Mouse (Mus musculus): ENCODE results near the gene Dnase1l1.
A peak's percentile ranks its signal among the peaks of the same experiment; 100 is the strongest.

Gene Dnase1l1

DNA sequence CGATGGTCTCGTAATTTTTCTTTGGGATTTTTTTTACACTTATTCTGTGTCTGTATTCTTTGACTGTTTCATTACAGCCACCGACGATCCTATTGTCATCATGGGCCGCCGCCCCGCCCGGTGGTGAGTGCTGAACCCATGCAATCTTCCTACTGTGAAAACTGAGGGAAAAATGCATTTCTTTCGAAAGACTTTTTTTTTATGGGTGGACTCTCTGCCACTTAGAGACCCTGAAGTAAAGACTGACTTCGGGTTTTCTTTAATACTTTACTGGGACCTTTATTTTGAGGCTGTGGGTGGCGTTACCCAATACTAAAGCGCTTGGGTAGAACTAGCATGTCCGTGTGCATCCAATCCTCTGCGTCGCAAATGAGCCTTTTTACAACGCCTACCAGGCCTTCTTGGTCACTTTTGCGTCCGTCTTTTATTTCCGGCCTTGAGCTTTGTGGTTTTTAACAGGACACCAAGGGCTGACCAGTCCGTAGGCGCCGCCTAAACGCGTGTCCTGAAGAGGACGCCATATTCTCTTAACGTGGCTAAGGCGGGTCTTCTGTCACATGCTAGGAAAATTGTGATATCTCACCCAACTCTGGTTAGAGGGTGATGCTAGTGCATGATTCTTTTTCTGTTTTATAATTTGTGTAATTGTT, 11.1 kb downstream of the Dnase1l1 start:
- no peak for ATAC-seq (ENCODE audit: insufficient number of reproducible peaks, low FRiP score, low TSS enrichment)

GRCm38 (mm10) chrX:74270062-74270901, 11.9 kb downstream of the Dnase1l1 start, which contains the start of gene Rpl10:
Gene Rpl10 (plus strand): TSS chrX:74270812.
- peak; percentile 96 for ATAC-seq (ENCODE audit: insufficient number of reproducible peaks, low FRiP score, low TSS enrichment)

DNA sequence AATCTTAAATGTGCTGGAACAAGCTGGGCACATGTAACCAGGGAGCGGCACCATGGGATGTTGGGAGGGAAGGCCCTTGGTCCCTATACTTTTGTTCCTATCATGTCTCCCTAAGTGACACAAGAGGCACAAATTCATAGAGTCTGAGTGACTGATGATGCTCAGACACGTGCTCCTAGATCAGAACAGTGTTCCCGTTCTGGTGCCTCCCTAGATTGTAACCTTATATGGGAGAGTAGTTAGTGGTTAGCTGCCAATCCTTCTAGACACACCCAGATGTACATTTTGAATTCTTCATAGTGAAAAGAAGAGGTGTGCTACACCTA, 12.4 kb downstream of the Dnase1l1 start:
- ATAC-seq (ENCODE audit: insufficient number of reproducible peaks, low FRiP score, low TSS enrichment): 0 out of 2 replicates have a peak, but pooled peaks have one; percentile 7

DNA sequence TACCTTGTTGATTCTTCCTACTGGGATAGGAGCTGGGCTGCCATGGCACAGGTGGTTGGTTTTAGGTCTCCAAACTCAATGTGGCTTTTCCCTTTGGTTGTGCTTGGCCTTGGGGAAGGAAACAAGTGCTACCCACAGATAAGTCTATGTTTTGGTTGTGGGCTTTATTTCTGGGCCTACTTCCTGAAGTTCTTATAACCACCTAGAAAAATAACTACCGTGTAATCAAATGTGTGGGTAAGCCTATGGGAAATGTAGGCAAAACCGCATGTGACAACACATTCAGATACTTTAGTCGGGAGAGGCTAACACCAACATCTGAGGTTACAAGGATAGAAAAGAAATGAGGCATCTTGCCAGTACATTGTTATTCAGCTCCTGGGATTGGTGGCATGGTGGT, 24.4 kb downstream of the Dnase1l1 start:
- ATAC-seq (ENCODE audit: insufficient number of reproducible peaks, low FRiP score, low TSS enrichment): no peak

DNA sequence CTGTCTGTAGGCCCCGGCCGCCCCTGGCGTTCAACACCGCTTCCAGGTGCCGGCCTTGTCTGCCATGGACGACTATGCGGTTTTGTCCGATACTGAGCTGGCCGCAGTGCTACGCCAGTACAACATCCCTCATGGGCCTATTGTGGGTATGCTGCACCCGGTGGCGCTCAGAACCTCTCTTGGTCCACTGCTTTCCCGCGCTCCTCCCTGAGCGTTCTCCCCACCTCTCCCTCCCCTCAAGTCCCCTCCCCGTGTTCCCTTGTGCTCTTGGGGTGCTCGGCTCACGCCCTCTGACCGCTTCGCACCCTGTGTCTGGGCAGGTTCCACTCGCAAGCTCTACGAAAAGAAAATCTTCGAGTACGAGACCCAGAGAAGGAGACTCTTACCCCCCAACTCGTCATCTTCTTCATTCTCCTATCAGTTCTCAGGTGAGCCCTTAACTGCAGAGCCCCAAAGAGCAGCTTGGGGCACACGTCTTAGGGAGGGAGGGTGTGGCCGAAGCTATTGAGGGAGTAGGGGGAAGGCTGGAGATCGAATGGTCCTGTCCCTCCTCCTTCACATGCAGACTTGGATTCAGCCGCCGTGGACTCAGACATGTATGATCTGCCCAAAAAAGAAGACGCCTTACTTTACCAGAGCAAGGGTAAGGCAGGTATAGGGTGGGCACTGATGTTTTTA, 27.1 kb downstream of the Dnase1l1 start:
- ATAC-seq (ENCODE audit: insufficient number of reproducible peaks, low FRiP score, low TSS enrichment): peak; percentile 47; the same call in 1 of the 2 replicates

GRCm38 (mm10) chrX:74254153-74254887, 27.8 kb downstream of the Dnase1l1 start, which contains the start of gene Emd:
Gene Emd (plus strand): TSS chrX:74254687.
- peak; percentile 94 for ATAC-seq (ENCODE audit: insufficient number of reproducible peaks, low FRiP score, low TSS enrichment)

GRCm38 (mm10) chrX:74249615-74250014, 32.5 kb downstream of the Dnase1l1 start, which contains the start of gene Flna:
Gene Flna (minus strand): TSS chrX:74249820.
- ATAC-seq (ENCODE audit: insufficient number of reproducible peaks, low FRiP score, low TSS enrichment): peak; percentile 36

DNA sequence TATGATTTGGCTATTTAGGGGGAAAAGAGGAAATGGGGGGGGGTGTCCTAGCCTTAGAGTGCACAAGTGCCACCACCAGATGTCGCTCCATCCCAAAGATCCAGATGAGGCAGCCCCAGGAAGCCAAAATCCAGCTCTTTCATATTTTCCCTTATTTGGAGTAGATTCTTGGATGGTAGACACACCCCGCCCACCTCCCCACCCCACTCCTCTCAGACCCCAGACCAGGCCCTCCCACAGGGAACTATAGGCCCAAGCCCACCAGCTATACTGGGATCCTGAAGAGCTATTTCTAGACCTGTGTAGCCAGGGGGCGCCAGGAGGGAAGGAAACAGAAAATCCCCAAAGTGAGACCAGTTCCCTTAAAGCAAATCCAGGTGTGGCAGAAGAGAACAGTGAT, 33.5 kb downstream of the Dnase1l1 start:
- no peak for ATAC-seq (ENCODE audit: insufficient number of reproducible peaks, low FRiP score, low TSS enrichment)

DNA sequence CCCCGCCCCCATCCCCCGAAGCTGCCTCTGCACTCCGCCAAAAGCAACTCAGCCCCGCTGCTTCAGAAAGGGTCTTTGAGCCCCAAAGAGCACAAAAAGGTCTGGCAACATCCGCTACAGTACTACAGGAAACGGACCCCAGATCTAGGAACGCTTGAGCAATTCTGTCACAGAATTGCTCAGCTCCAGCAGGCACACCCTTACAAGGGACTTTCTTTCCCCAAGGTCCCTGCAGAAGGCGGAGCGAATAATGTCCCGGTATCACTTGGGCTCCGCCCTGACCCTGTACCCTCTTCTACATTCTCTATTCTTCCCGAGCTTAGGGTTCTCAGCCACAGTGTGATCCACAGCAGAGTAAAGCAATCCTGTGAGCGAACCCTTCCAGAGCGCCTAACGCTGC, 35.4 kb downstream of the Dnase1l1 start:
- no peak for ATAC-seq (ENCODE audit: insufficient number of reproducible peaks, low FRiP score, low TSS enrichment)

DNA sequence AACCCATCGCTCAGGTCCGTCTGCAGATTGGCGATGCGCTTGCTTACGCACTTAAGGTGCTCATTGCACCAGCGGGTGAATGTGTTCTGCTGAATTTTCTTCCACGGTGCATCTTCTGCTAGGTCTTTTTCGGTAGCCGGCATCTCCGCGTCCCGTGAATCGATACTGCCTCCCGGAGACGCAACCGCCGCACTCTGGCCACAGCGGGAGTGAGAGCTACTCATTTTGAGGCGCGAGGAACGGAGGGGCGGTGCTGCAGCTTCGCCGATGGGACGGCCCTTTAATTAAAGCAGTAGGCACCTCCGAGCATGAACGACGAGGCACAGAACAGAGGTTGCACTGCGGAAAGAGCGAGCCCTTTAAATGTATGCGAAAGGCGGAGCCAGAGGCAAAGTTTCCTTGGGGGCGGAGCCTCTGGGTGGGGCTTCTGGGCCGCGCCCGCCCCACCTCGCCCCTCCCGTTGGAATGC, 35.9 kb downstream of the Dnase1l1 start:
- ATAC-seq (ENCODE audit: insufficient number of reproducible peaks, low FRiP score, low TSS enrichment): peak; percentile 85

GRCm38 (mm10) chrX:74245687-74246086, 36.5 kb downstream of the Dnase1l1 start:
- peak; percentile 46; the same call in 1 of the 2 replicates for ATAC-seq (ENCODE audit: insufficient number of reproducible peaks, low FRiP score, low TSS enrichment)

GRCm38 (mm10) chrX:74245107-74245506, 37.0 kb downstream of the Dnase1l1 start:
- ATAC-seq (ENCODE audit: insufficient number of reproducible peaks, low FRiP score, low TSS enrichment): no peak

GRCm38 (mm10) chrX:74244614-74245083, 37.5 kb downstream of the Dnase1l1 start:
- no peak for ATAC-seq (ENCODE audit: insufficient number of reproducible peaks, low FRiP score, low TSS enrichment)

GRCm38 (mm10) chrX:74243807-74244206, 38.3 kb downstream of the Dnase1l1 start:
- ATAC-seq (ENCODE audit: insufficient number of reproducible peaks, low FRiP score, low TSS enrichment): no peak

DNA sequence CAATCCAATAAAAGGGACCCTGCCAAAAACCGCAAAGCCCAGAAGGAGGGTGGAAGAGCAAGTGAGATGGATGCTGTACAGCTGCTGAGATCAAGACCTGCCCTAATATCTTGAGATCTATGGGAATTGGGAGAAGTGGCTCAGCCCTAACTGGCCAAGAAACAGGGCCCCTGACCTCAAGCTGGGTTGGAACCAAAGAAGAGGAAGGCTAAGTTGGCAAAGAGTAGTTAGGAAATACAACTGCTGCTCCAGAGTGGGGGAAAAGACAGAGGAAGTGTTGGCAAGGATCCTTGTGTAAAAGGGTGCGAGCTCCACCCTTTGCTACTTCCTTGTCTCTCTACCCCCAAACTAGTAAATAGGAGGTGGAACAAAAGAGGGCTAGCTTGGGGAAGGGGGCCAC, 38.7 kb downstream of the Dnase1l1 start:
- ATAC-seq (ENCODE audit: insufficient number of reproducible peaks, low FRiP score, low TSS enrichment): no peak

DNA sequence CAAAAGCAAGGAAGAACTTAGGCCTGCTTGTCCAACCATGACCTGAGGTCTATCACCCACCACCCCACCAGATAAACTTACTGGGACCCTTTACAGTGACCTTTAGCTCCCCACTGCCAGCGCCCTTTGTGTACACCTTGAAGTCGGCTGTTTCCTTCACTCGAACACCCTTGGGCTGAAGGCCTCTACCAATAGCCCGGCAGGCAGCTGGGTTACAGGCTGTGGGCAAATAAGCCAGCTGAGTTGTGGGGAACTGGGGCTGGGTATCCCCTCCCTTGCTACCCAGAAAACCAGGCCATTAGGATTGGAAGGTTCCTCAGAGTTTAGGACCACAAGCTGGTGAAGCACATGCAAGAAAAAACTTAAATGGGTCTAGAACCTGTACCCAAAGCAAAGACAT, 41.8 kb downstream of the Dnase1l1 start:
- no peak for ATAC-seq (ENCODE audit: insufficient number of reproducible peaks, low FRiP score, low TSS enrichment)

DNA sequence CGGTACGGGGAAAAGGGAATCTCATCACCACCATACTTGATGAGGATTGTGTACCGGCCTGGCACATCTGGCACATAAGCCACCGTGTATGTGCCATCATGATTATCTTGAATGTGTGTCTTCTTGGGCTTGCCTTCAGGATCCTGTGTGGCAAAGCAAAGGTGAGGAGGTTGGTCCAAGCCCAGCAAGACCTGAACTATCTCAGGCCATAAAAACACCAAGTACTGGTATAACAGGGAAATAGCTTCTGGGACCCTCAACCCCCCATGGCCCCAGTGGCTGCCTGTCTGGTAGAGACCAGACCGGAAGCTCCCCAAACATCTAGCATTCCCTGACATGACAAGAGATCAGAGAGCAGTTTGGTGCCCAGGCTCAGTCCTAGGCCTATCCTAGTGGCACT, 48.9 kb downstream of the Dnase1l1 start:
- no peak for ATAC-seq (ENCODE audit: insufficient number of reproducible peaks, low FRiP score, low TSS enrichment)

DNA sequence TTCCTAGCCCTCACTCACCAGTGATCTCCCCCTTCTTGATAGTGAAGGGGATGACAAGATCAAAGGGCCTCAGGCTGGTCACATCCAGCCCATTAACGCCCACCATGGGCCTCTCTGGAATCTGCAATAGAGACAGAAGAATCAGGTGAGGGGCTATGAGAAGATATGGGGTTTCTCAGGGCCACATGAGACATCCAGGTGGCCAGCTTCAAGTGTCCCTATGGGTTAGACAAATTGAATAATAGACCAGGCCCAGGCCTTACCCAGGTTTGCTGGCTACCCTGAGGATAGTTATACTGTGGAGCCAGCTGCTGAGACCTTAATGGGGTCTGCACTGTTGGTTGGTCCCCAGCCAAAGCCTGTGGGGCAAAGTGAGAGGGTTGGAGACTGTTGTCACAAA, 52.1 kb downstream of the Dnase1l1 start:
- ATAC-seq (ENCODE audit: insufficient number of reproducible peaks, low FRiP score, low TSS enrichment): no peak

Measured in cerebellum, adult (tissue).